Mouse (Mus musculus) hindbrain, embryonic 15.5 days (tissue): ENCODE data around the gene Tcf7l2. TPM values are rescaled to one million over a fixed set of nuclear protein-coding genes. Genes with fewer than 3 reads are reported as not detected.
A peak's percentile ranks its signal among the peaks of the same experiment; 100 is the strongest.

Experiments used
- ATAC-seq: fragments of 200-750 bp; cut with Nextera tagmentation; 2 replicates; pipeline ENCODE4 v1.8.0; 2017; ENCODE audit warnings: low read depth, moderate number of reproducible peaks, moderate TSS enrichment; ENCODE audit not compliant: low FRiP score
- H3K27ac ChIP-seq: fragments of 300-500 bp; sonication (generic); replicated peaks from 2 replicates; pipeline ENCODE4 v1.5.1; 2015; ENCODE audit warnings: mild to moderate bottlenecking, inconsistent platforms
- H3K27me3 ChIP-seq: fragments of 300-500 bp; sonication (generic); 2 replicates; pipeline ENCODE4 v1.6.1; 2015; ENCODE audit warnings: control low read depth, inconsistent platforms
- H3K36me3 ChIP-seq: fragments of 300-500 bp; sonication (generic); 2 replicates; pipeline ENCODE4 v1.6.1; 2015; ENCODE audit warnings: control low read depth, inconsistent platforms
- H3K4me1 ChIP-seq: fragments of 300-500 bp; sonication (generic); replicated peaks from 2 replicates; pipeline ENCODE4 v1.6.1; 2015; ENCODE audit warnings: control low read depth, inconsistent platforms
- H3K4me2 ChIP-seq: fragments of 300-500 bp; sonication (generic); 2 replicates; pipeline ENCODE4 v1.6.1; 2015; ENCODE audit warnings: moderate library complexity, mild to moderate bottlenecking, inconsistent platforms
- H3K4me3 ChIP-seq: fragments of 300-500 bp; sonication (generic); 2 replicates; pipeline ENCODE4 v1.5.1; 2015; ENCODE audit warnings: mild to moderate bottlenecking, inconsistent platforms
- H3K9ac ChIP-seq: fragments of 300-500 bp; sonication (generic); 2 replicates; pipeline ENCODE4 v1.6.1; 2015; ENCODE audit warnings: inconsistent platforms
- H3K9me3 ChIP-seq: fragments of 300-500 bp; sonication (generic); 2 replicates; pipeline ENCODE4 v1.6.1; 2016; ENCODE audit warnings: control low read depth, inconsistent platforms
- WGBS: fragments of 180-500 bp; shearing (Covaris S2); methylation state at CpG from one replicate; pipeline ENCODE4 v1.1.7; 2015; 5-methylcytosine and 5-hydroxymethylcytosine counted together
- polyA plus RNA-seq: library from polyadenylated mRNA; unstranded; fragments of >200 nt; fragmentation: Nextera tagmentation; extraction: Ambion mirVana; gene quantifications from 2 replicates; pipeline ENCODE4 v1.2.1, GENCODE M21; 2015

The Tcf7l2 gene
- polyA plus RNA-seq, 1 experiment from 2014 or later, result 31.9 TPM

- Histone ChIP-seq H3K27ac (no peak overlapping the region), H3K36me3 (no peaks in the 10 kb centered on the region), H3K4me3 (no peak overlapping the region), H3K4me2 (no peak overlapping the region), H3K27me3 (no peaks in the 10 kb centered on the region), H3K9me3 (no peaks in the 10 kb centered on the region), H3K4me1 (0 out of 2 replicates have a peak, but pooled peaks cover 11% of the 10 kb centered on the region), H3K9ac (no peak overlapping the region)
- peak; percentile 86 for ATAC-seq
- WGBS, result 52% methylated on average over 3 of the region's 3 CpGs
Measured at GRCm38 (mm10) chr19:55953207-55953606, 211.6 kb downstream of the Tcf7l2 start.

GRCm38 (mm10) chr19:55955126-55955525 lies 213.5 kb downstream of the Tcf7l2 start:
- Histone ChIP-seq H3K4me2 (no peak overlapping the region), H3K27ac (no peak overlapping the region), H3K36me3 (no peaks in the 10 kb centered on the region), H3K4me3 (no peak overlapping the region), H3K4me1 (0 out of 2 replicates have a peak, but pooled peaks cover 11% of the 10 kb centered on the region), H3K27me3 (no peaks in the 10 kb centered on the region), H3K9ac (no peak overlapping the region), H3K9me3 (no peaks in the 10 kb centered on the region; the same call in 1 of the 2 replicates)
- WGBS, result 89% methylated on average over 3 of the region's 3 CpGs
- ATAC-seq, result no peak

GRCm38 (mm10) chr19:55956745-55957144 lies 215.1 kb downstream of the Tcf7l2 start:
- H3K4me1 ChIP-seq, result 0 out of 2 replicates have a peak, but pooled peaks cover 11% of the 10 kb centered on the region
- H3K27ac ChIP-seq, result no peak overlapping the region
- H3K4me3 ChIP-seq, result no peak overlapping the region
- 94% methylated on average over 6 of the region's 6 CpGs for WGBS
- no peaks in the 10 kb centered on the region for H3K27me3 ChIP-seq
- H3K9ac ChIP-seq, result no peak overlapping the region
- H3K4me2 ChIP-seq, result no peak overlapping the region
- no peak for ATAC-seq
- no peaks in the 10 kb centered on the region for H3K36me3 ChIP-seq
- no peaks in the 10 kb centered on the region; the same call in 1 of the 2 replicates for H3K9me3 ChIP-seq

DNA sequence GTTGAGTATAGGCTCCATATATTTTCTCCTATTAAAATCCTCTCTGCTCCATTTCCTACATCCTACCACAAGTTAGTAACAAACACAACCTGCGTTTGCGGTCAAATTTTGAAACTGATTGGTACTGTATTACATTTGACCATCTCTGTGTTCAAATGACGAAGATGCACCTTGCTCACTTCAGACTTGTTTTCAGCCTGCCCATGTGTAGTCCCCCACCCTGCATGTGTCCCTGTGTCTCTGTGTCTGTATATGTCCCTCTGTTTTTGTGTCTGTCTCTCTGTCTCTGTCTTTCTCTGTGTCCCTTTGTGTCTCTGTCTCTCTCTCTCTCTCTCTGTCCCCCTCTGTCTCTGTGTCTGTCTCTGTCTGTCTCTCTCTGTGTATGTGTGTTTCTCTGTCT lies 222.8 kb downstream of the Tcf7l2 start:
- no peaks in the 10 kb centered on the region for H3K27me3 ChIP-seq
- H3K4me3 ChIP-seq, result no peak overlapping the region
- 98% methylated on average over 3 of the region's 3 CpGs for WGBS
- no peaks in the 10 kb centered on the region for H3K4me1 ChIP-seq
- no peaks in the 10 kb centered on the region; the same call in 1 of the 2 replicates for H3K9me3 ChIP-seq
- H3K4me2 ChIP-seq, result no peak overlapping the region
- ATAC-seq, result no peak
- H3K36me3 ChIP-seq, result no peaks in the 10 kb centered on the region
- H3K27ac ChIP-seq, result no peak overlapping the region
- H3K9ac ChIP-seq, result no peak overlapping the region

DNA sequence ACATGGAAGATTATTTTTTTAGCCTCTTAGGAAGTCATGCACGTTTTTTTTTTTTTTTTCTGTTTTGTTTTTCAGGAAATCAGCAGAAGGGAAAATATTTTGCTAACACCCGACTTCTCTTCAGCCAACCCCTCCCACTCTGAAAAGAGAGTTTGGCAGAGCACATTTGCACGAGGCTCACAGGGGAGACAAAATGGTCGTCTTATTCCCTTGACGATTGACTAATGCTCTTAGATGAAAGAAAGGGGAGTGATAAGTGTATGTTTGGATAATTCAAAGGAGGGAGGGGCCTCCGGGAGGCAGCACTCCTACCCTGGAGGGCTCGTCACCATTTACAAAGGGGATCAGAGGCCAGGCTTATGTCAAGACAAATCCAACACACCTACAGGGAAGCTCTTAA lies 224.4 kb downstream of the Tcf7l2 start:
- 44% methylated on average over 7 of the region's 7 CpGs for WGBS
- ATAC-seq, result no peak
- peaks cover 10% of the 10 kb centered on the region for H3K4me1 ChIP-seq

DNA sequence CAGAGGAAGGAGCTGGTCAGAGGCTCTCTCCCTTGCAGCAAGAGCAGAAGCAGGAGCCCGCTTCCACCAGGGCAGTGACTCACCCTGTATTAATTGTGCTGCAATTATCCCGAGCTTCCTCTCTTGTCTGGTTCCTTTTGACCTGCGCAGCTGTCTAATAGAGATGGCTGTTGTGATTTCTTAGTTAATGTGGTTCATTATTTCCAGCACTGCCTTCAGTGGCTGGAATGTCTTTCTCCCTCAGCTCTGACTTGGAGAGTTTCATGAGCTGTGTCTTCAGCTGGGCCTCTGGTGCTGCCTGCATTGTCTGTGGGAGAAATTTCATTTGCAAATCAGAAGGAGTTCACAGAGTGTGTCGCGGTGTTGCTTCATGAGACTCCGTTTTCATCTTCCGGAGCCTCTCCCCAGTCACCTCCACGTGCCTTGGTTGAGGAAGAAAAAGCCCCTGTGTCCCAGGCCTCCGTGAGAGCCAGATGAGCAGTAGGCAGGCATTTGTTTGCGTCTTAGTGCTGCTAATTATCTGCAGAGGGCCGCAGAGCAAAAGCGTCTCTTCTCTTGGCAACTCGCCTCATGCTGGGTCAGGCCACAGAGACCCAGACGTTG lies 228.4 kb downstream of the Tcf7l2 start:
- 12% methylated on average over 14 of the region's 14 CpGs for WGBS
- no peaks in the 10 kb centered on the region for H3K36me3 ChIP-seq
- H3K4me1 ChIP-seq, result peaks cover 10% of the 10 kb centered on the region
- H3K4me2 ChIP-seq, result no peak overlapping the region
- no peak overlapping the region for H3K4me3 ChIP-seq
- no peak overlapping the region for H3K27ac ChIP-seq
- H3K9ac ChIP-seq, result no peak overlapping the region
- H3K27me3 ChIP-seq, result no peaks in the 10 kb centered on the region
- ATAC-seq, result no peak
- H3K9me3 ChIP-seq, result no peaks in the 10 kb centered on the region

More for the DNA sequence above, 224.4 kb downstream of the Tcf7l2 start:
- Histone ChIP-seq H3K36me3 (no peaks in the 10 kb centered on the region), H3K9ac (no peak overlapping the region), H3K4me2 (no peak overlapping the region), H3K27ac (no peak overlapping the region), H3K4me3 (no peak overlapping the region), H3K27me3 (no peaks in the 10 kb centered on the region), H3K9me3 (no peaks in the 10 kb centered on the region)

DNA sequence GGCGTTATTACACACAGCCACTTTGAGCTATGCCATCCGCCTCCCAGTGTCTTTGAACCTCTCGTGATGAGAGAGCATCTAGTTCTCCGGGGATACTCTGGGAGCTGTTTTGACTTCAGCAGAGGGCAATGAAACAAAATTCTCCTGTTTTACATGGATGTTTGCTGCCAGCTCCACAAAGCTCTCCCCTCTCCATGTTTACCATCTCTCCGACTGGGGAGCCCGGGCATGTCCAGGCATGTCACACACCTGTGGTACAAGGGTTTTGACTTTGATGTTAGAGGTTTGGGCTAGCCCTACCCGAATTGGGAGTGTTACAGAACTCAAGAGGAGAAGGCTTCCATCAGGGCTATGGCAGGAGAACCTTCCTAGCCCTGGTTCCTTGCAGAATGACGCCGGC lies 234.5 kb downstream of the Tcf7l2 start:
- no peak for ATAC-seq
- Histone ChIP-seq H3K27me3 (no peaks in the 10 kb centered on the region), H3K4me1 (no peaks in the 10 kb centered on the region), H3K27ac (no peak overlapping the region), H3K4me2 (no peak overlapping the region), H3K4me3 (no peak overlapping the region), H3K36me3 (no peaks in the 10 kb centered on the region), H3K9ac (no peak overlapping the region), H3K9me3 (no peaks in the 10 kb centered on the region)
- WGBS, result 92% methylated on average over 9 of the region's 9 CpGs
